Mouse (Mus musculus): ENCODE data around the gene Qk.

Qk gene

DNA sequence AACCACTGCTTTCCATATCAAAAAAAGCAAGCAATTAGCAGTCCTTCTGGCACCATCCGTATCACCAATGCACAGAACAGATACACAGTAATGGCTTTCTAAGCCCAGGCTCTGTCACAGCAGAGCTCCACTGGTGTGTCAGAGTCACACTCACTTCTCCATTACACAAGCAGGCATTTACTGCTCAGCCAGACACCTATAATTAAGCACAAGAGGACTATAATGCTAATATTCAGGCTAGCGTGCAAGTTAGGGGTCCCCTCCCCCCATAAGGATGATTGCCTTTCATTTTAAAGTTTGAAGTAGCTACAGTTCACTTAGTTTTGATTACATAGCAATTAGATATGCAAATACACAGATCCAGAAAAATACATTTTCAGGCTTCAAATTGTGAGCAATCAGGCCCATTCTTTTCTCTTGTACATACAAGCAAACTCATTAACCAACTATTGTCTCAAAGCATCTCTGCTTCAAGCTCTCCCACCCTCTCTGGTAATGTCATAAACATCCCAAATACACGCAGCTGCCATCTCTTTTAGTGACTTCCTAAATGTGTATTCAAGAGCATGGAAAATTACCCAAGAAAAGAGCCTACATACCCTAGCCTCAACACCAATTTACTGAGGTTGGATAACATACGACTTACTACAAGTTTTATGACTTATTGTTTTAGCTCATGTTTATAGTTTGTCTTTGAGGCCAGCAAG is 68.2 kb downstream of the Qk start:
- DNase-seq (ENCODE audit: low spot score) = no peak

DNA sequence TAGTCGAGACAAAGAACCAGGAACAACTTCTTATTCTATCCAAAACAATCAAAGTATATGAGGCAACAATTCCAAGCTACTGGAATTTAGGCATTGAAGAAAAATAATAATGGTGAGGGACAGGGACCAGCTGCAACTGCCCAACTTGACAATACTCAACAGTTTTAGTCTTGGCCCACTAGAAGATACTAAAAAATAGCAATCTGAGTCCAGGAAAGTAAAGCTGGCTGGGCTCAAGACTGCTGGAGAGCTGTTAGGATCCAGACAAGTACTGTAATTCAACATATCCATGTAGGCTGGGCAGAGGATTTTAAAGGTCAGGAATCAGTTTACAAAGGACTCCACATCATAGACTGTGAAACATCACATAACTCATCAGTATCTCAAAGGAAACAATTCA is 79.6 kb downstream of the Qk start:
- DNase-seq (ENCODE audit: low spot score) = no peak

DNA sequence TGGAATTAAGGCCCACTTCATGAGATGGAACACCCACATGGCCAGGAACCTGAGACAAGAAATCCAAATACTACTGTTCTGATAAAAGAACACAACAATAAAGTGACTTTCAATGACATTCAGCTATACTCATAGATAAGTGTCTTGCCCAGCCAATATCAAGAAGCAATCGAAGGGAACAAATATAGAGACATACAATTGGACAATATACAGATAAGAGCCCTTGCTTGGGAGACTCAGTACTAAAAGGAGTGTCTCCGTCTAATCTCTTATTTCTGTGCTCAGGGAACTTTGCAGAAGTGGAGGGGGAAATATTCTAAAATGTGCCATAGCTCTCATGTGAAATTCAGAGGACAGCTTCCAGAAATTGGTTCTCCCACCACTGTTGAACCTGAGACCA is 83.1 kb downstream of the Qk start:
- DNase-seq (ENCODE audit: low spot score) = no peak

DNA sequence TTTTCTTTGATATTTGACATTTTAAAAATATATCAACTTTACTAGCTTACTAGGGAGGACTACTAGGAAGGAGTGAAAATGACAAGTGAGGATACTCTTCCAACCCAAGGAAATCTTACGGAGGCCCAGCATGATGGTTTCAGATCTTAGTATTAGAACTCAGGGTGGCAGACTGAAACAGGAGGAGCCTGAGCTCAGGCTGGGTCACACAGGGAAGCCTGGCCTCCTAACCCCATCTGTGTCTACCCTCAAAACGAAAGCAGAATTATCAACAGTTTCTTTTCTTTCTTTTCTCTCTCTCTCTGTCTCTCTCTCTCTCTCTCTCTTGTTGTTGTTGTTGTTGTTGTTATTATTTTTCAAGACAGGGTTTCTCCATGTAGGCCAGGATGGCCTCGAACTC is 87.2 kb downstream of the Qk start:
- no peak for DNase-seq (ENCODE audit: low spot score)

DNA sequence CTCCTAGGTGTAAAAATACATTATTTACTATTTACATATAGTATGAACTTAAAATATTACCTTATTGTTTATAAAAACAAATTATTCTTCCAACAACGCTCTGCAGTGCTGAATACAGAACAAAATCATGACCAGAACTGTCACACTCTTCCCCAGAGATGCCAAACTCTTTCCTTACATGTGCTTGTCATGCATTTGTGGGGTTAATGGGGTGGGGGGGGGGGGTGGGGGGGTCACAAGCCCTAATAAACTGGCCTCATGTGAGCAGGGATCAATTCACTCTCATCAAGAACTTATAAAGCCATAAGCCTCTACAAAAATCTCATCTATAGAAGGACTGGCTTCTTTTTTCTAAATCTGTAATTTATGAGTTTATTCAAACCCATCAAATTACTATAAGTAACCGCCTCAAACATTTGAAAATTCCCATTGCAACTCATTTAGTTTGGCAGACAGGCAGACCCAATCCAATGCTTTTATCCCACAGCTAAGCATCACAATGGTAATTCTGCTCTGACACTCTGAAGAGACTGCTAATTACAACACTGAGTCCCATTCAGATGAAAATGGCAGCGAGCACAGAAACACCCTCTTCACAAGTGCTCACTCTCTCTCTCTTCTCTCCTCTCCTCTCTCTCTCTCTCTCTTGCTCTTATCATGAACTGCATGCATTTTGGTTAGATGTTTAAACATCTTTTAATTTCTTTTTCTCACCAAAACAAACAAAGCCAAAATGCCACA is 91.7 kb downstream of the Qk start:
- no peak for DNase-seq (ENCODE audit: low spot score)

DNA sequence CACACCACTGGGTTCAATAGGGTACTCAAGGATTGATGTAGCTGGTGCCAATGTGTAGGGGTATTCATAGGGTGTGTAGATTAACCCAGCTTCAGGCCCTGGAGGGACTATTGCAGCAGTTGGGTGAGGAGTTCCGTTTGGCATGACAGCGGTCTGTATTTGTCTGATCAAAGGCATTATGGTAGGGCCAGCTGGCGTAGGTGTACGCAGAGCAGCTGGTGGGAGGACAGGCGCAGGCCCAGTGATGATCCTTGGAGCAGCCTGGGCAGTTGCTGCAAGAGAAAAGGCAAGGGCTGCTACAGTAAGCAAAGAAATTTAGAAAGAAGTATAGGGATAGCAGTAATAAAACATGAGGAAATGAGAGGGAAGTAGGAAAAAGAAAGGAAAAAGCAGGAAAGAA is 103.5 kb downstream of the Qk start:
- DNase-seq (ENCODE audit: low spot score) = no peak

DNA sequence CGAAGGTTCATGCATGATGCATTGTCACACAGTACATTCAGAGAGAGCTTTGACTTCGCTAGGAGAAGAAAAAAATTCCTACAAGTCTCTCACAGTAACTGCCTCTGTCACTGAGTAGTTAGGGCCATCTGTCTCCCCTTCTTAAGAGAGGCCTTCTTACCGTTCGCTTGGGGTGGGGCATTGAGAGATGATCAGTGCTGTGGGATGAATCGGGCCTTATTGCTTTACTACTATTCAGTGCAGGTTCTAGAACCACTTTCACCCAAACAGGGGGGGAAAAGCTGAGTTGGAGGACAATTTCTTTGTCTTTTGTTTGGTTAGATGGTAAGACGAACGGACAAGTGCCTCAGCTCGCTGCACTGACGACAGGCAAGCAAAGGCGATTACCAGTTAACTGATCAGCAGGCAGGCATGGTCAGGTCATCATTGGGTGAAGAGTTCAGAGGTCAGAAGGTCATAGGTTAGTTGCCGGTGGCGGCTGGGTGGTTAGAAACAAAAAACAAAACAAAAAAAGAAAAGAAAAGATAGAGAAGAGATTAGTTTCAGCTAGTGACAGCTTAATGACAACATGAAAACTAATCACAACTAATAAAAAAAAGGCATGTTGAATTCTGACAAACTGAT is 110.4 kb downstream of the Qk start:
- DNase-seq (ENCODE audit: low spot score) = no peak

DNA sequence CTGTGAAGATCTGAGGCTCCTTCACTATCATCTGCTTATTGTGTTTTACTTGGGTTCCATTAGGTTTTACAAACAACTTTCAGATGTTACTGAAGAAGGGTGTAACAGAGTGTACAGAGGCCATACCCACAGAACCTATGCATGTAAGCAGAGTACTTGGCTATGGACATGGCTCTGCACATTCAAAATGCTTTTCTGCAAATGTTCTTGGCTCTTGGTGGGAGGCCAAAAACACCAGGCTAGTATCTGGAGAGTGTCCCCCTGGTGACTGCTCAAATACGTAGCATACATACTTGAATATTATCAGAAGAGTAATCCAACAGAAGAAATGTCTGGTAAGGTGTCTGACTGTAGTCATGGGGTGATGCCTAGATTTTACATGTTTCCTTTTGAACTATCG is 121.0 kb downstream of the Qk start:
- no peak for DNase-seq (ENCODE audit: low spot score)

DNA sequence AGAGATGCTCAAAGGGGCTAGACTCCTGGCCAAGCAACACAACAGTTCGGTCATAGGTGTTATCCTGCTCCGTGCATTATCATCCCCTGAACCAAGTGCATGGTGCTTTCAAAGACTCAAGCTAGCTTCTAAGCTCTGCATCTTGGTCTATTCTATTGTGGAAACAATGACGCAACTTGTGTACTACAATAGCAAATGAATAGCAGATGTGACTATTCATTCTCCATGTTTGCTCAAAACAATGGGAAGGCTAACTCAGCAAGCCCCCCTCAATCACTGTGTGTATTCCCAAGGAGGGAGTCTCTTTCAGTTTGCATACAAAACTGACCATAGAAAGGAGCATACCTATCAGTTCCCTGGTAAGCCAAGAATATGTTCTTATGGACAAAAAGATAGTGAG is 121.4 kb downstream of the Qk start:
- DNase-seq (ENCODE audit: low spot score) = no peak

DNA sequence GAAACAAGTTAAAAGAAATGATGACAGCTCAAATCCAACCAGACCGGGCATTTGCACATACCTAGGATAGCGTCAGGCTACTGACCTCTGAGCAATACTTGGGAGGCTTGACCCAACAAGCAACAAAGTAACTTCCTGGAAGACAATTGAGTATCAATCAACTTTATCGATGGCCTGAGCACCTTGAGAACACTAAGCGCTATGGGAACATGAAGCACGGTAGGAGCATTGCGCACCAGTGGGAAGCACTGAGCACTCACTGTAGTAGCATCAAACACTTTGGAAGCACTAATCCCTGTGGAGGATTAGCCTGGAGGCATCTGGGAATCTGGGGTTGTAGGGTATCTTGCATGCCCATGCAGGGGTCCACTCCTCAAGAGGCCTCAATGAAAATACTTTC is 124.0 kb downstream of the Qk start:
- no peak for DNase-seq (ENCODE audit: low spot score)

DNA sequence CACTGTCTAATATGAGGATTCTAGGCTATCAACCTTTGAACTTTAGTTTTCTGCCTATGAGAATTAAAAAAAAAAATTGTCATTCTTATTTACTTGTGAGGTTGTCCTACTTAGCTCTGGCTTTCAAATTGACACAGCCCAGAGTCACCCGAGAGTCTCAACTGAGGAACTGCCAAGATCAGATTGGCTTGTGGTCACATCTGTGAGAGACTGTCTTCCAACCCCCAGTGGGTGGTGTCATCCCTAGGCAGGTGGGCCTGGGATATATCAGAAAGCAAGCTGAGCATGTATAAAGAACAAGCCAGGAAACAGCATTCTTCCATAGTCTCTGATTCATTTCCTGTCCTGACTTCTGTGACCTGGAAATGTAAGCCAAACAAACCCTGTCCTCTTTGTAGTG is 128.8 kb downstream of the Qk start:
- no peak for DNase-seq (ENCODE audit: low spot score)

DNA sequence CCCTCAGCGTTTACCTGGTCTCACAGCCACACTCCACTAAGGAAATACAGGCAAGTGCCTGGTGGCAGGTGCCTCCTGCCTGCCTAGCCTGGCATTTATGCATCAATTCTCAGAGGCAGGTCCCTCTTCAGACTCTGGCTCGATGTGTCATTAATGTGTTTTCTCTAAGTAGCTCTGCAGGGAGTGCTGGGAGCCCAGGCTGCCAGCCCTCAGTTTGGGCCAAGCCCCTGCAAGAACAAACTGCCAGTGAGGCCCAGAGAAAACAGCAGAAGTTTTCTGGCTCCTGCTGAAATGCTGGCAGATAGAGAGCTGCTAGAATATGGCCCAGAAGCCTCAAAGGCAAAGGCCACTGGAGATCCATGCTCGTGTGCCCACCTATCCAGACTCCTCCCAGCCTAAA is 131.2 kb downstream of the Qk start:
- no peak for DNase-seq (ENCODE audit: low spot score)

DNA sequence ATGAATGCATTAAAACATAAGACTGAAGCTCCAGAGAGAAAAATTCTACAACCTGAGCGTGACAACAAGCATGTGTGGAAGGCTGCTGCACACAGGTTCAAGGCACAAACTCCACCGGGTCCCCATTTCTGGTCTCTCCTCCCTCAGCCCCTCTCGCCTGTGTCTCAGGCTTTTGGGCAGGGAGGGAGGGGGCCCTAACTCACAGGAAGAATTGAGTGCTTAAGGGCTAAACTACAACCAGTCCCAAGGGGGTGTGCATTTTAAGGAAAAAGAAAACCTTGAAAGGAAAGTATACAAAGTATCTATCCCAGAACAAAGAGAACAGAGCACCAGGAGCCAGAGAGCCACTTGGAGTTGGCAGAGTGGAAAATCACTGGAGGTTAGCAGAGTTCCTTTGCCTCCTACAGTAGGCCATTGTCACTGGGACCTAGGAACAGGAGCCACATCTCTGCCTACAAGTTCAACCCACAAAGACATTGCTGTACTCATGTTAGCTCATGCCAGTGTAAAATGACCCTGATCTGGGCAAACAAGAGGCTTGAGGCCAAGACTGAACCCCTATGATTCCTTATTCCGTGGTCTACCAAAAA is 132.1 kb downstream of the Qk start:
- DNase-seq (ENCODE audit: low spot score) = no peak

DNA sequence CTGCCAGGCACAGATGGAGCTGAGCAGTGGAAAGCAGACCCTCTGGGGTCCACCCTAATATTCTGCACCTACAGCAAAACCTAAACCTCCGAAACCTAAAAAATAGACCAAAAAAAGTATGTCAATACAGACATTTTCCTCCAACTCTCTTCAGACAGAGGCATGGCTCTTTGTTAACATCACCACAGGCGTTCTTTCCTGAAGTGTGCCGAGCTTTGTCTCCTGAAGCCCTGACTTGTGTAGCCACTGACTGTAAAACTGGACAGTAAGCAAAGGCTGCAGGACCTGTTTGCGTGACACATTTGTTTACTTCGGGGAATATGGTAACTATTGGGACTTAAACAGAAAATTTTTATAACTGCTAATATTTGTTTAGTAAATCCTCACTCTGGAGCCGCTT is 137.9 kb downstream of the Qk start:
- DNase-seq (ENCODE audit: low spot score) = no peak

DNA sequence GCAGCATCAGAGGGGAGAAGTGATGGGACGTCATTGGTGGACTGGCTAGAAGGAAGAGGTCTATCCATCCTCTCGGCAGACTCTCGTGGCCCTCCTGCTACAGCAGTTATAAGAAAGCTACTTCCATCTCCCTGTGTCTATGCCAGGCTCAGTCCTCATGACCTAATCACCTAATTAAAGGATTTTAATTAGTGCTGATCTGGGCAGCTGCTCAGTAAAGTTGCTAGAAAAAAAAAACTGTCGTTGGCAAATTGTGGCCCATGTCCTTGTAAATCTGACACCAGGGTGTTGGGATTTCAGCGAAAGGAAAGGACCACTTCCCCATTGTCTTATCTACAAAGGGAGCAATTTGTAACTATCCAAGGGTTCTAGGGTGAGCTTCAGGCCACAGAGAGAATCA is 142.6 kb downstream of the Qk start:
- DNase-seq (ENCODE audit: low spot score) = no peak

DNA sequence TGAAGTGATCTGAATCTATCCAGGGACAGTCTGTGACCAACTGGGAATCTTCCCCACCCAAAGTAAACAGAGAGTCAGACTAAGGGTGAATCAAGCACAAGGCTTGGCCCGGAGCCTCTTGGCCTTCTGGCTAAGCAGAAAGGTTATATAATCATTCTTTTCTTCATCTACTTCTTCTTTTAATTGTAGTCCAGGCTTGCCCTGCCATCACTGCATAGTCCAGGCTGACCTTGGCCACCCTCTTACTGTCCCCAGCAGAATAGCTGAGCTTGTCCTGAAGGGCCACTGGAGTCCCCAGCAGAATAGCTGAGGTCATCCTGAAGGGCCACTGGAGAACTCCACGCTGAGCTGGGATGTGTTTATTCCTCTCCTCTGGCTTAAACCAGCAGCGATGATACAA is 158.4 kb downstream of the Qk start:
- no peak for DNase-seq (ENCODE audit: low spot score)

DNA sequence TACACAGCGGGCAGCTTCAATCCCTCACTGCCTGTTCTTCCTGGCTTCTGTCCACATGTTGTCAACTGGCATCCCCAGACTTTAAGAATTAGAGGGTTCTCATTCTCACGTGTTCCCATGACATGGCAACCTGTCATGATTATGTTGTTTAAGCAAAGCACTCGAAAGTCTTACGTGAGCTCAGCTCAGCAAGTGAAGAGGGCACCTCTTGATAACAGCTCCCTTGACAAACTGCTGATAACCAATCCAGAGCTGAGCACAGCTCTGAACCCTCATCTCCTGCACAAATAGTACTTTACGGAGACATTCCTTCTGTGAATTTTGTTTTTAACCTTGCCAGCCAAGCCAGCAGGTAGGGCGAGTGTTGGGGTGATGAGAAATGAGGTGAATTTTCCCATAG is 159.2 kb downstream of the Qk start:
- no peak for DNase-seq (ENCODE audit: low spot score)

DNA sequence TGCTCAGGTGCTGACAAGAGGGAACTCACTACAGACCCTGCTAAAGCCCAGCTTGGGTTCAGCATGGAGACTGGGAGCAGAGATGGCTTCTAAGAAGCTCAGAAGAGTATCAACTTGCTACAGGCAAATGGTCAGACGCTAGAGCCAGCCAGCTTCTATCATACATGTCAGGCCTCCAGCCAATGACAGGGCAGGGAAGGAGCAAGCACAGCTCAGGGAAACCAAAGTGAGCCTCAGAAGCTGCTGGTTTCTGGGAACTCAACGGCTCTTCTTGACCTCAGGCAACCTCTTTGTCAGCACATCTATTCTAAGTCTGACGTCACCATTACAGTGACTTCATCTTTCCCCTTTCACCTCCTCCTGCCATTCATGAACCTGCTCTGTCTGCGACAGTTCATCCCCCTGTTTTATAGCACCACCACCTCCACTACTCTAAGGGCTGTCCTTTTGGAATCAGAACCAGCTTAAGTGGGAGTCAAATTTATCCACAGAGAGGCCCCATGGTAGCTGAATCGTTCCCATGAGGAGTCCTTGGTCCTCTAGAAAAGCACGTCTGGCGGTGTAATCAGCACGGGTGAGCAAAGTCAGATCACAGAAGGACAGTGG is 166.7 kb downstream of the Qk start:
- DNase-seq (ENCODE audit: low spot score) = no peak
